Mouse (Mus musculus) spleen, adult 2 months (tissue): ENCODE data around the gene Epyc.

Source experiments
- CTCF ChIP-seq: fragments of 200-500 bp; IDR thresholded peaks from 2 replicates; pipeline ENCODE4 v1.5.1; 2011; ENCODE audit warnings: mild to moderate bottlenecking, inconsistent platforms; ENCODE audit not compliant: insufficient read depth, insufficient read length, insufficient replicate concordance; ENCODE audit errors: extremely low read depth
- POLR2A ChIP-seq: fragments of 200-500 bp; IDR thresholded peaks from 2 replicates; pipeline ENCODE4 v1.6.1; 2011; ENCODE audit warnings: low read depth, low read length, inconsistent platforms

- TF ChIP-seq POLR2A, result no peak
- no peak for TF ChIP-seq CTCF
Observed at GRCm38 (mm10) chr10:97625116-97625515, 18.8 kb upstream of the Epyc start.
